7 mouse cellular contexts compared by ENCODE assay signal in the genomic region with DNA sequence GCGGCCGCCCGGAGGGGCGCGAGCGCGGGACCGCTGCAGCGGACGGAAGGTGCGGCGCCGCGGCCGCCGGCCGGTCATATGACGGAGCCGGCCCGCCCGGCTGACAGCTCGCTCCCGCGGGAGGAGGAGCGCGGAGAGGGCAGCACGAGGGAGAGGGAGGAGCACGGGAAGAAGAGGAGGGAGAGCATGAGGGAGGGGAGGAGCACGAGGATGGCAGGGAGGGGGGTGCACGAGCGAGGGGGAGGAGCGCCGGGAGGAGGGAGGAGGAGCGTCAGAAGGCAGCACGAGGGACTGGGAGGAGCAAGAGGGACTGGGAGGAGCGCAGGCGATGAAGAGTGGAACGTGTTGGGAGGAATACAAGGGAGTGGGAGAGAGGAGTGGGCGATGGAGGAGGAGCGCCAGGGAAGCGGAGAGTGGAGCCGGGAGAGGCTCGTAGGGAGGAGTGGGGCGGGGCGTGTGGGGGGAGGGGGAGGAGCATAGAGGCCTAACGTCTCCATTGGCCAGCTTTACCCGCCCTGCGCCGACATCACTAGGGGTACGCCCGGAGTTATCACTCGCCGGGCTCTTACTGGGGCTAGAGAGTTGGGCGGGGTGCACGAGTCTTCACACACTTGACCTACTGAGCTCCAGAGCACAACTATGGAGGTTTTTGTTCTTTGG. TPM values are rescaled to one million over a fixed set of nuclear protein-coding genes. Genes with fewer than 3 reads are reported as not detected.
DNase-seq lines count a peak whose midpoint lies in the region; ATAC-seq and TF ChIP-seq lines count a peak whose summit lies in the region.

Gene Fnip2, minus strand, starts transcription at position 94 of the 660 bp plus-strand sequence.

- peak; percentile 98 for ATAC-seq in embryonic facial prominence, embryonic 13.5 days (ENCODE audit: insufficient number of reproducible peaks, insufficient read depth, low FRiP score, low TSS enrichment, low read depth)
- peak; percentile 94 for ATAC-seq in limb, embryonic 12.5 days (ENCODE audit: insufficient number of reproducible peaks, insufficient read depth, low FRiP score, low TSS enrichment, low read depth)
- ATAC-seq in midbrain, embryonic 15.5 days (replicated peaks): peak; percentile 97

- H3K4me2 ChIP-seq in embryonic facial prominence, embryonic 13.5 days: peak within 1 kb of the TSS; percentile 91
- H3K4me2 ChIP-seq in limb, embryonic 12.5 days: peak within 1 kb of the TSS; percentile 76
- H3K4me2 ChIP-seq in midbrain, embryonic 15.5 days: peak within 1 kb of the TSS; percentile 70

- WGBS in embryonic facial prominence, embryonic 13.5 days: under 1% methylated on average over 55 of the region's 55 CpGs
- 1% methylated on average over 52 of the region's 55 CpGs for WGBS in kidney, adult 2 months
- WGBS in limb, embryonic 12.5 days: under 1% methylated on average over 53 of the region's 55 CpGs
- under 1% methylated on average over 53 of the region's 55 CpGs for WGBS in midbrain, embryonic 15.5 days
- 1% methylated on average over 52 of the region's 55 CpGs for WGBS in spleen, adult 2 months

- no peak for TF ChIP-seq POLR2A in kidney, adult 2 months (IDR thresholded peaks at IDR 0.05; ENCODE audit: low read depth, low read length)
- no peak for TF ChIP-seq POLR2A in spleen, adult 2 months (IDR thresholded peaks at IDR 0.05; ENCODE audit: low read depth, low read length)

- H3K27ac ChIP-seq in embryonic facial prominence, embryonic 13.5 days: peak within 1 kb of the TSS; percentile 71
- peak within 1 kb of the TSS; percentile 91 for H3K27ac ChIP-seq in kidney, adult 2 months (ENCODE audit: insufficient read depth, low read depth, low read length)
- peak within 1 kb of the TSS; percentile 74 for H3K27ac ChIP-seq in limb, embryonic 12.5 days
- peak within 1 kb of the TSS; percentile 87 for H3K27ac ChIP-seq in midbrain, embryonic 15.5 days
- peak within 1 kb of the TSS; percentile 73 for H3K27ac ChIP-seq in spleen, adult 2 months (ENCODE audit: insufficient read depth, low read length)

- H3K27me3 ChIP-seq in embryonic facial prominence, embryonic 13.5 days: no peaks in the 10 kb centered on the region
- no peaks in the 10 kb centered on the region for H3K27me3 ChIP-seq in kidney, adult 2 months (replicated peaks; ENCODE audit: control insufficient read depth, insufficient read depth, low read length)
- no peaks in the 10 kb centered on the region for H3K27me3 ChIP-seq in limb, embryonic 12.5 days
- H3K27me3 ChIP-seq in midbrain, embryonic 15.5 days (replicated peaks): no peaks in the 10 kb centered on the region
- H3K27me3 ChIP-seq in spleen, adult 2 months (ENCODE audit: control insufficient read depth, insufficient read depth, low read length): peaks cover 14% of the 10 kb centered on the region

- peak within 1 kb of the TSS; percentile 87 for H3K4me3 ChIP-seq in embryonic facial prominence, embryonic 13.5 days
- peak within 1 kb of the TSS; percentile 87 for H3K4me3 ChIP-seq in kidney, adult 2 months (ENCODE audit: insufficient read depth, low read depth, low read length)
- H3K4me3 ChIP-seq in limb, embryonic 12.5 days (replicated peaks): peak within 1 kb of the TSS; percentile 80
- peak within 1 kb of the TSS; percentile 73 for H3K4me3 ChIP-seq in midbrain, embryonic 15.5 days
- peak within 1 kb of the TSS; percentile 80 for H3K4me3 ChIP-seq in spleen, adult 2 months (ENCODE audit: extremely low read depth, insufficient read depth, insufficient read length)

- no peaks in the 10 kb centered on the region for H3K36me3 ChIP-seq in embryonic facial prominence, embryonic 13.5 days
- H3K36me3 ChIP-seq in kidney, adult 2 months (ENCODE audit: control insufficient read depth, insufficient read depth, low read length): no peaks in the 10 kb centered on the region; the same call in 1 of the 2 replicates
- no peaks in the 10 kb centered on the region for H3K36me3 ChIP-seq in limb, embryonic 12.5 days
- no peaks in the 10 kb centered on the region for H3K36me3 ChIP-seq in midbrain, embryonic 15.5 days (replicated peaks)
- H3K36me3 ChIP-seq in spleen, adult 2 months (ENCODE audit: control insufficient read depth, insufficient read depth, low read length): no peaks in the 10 kb centered on the region

- DNase-seq in adrenal gland, postnatal 36 days: peak; percentile 92 to 94
- DNase-seq in heart, adult 18-20 months: peak; percentile 92 to 97
- DNase-seq in kidney, adult 2 months: peak; percentile 96
- DNase-seq in spleen, adult 2 months (ENCODE audit: low read depth in 1 of 2, low spot score in 2 of 2): peak in 1 of 2 experiments; percentile 57

- H3K9me3 ChIP-seq in embryonic facial prominence, embryonic 13.5 days: no peaks in the 10 kb centered on the region
- no peaks in the 10 kb centered on the region for H3K9me3 ChIP-seq in limb, embryonic 12.5 days
- no peaks in the 10 kb centered on the region for H3K9me3 ChIP-seq in midbrain, embryonic 15.5 days

- peak within 1 kb of the TSS; percentile 85 for H3K9ac ChIP-seq in embryonic facial prominence, embryonic 13.5 days
- H3K9ac ChIP-seq in limb, embryonic 12.5 days (replicated peaks): peak within 1 kb of the TSS; percentile 80
- peak within 1 kb of the TSS; percentile 79 for H3K9ac ChIP-seq in midbrain, embryonic 15.5 days

- no peak for TF ChIP-seq CTCF in kidney, adult 2 months (conservative IDR thresholded peaks at IDR 0.05; ENCODE audit: insufficient read depth, insufficient read length, low read depth, low read length)
- TF ChIP-seq CTCF in spleen, adult 2 months (IDR thresholded peaks at IDR 0.05; ENCODE audit: extremely low read depth, insufficient read depth, insufficient read length, insufficient replicate concordance): no peak

- H3K4me1 ChIP-seq in embryonic facial prominence, embryonic 13.5 days: peaks cover 9% of the 10 kb centered on the region
- H3K4me1 ChIP-seq in kidney, adult 2 months (ENCODE audit: control insufficient read depth, insufficient read depth, low read length): no peaks in the 10 kb centered on the region; the same call in 1 of the 2 replicates
- H3K4me1 ChIP-seq in limb, embryonic 12.5 days (replicated peaks): peaks cover 7% of the 10 kb centered on the region
- H3K4me1 ChIP-seq in midbrain, embryonic 15.5 days: peaks cover 23% of the 10 kb centered on the region
- H3K4me1 ChIP-seq in spleen, adult 2 months (ENCODE audit: control insufficient read depth, insufficient read depth, insufficient read length): peaks cover 5% of the 10 kb centered on the region; the same call in 1 of the 2 replicates

RNA-seq across cellular contexts. Expression of gene Fnip2, which starts in this region (rescaled TPM):
- total RNA-seq in adrenal gland, postnatal 36 days (2021): 1 to 10 TPM; 8.2 to 8.6 TPM
- polyA plus RNA-seq in embryonic facial prominence, embryonic 13.5 days (2015; fragmentation: Nextera tagmentation; extraction: Ambion mirVana): 3.8 and 4.7 TPM in 2 replicates
- total RNA-seq in heart, adult 18-20 months (2021): 10 to 100 TPM; 24.7 to 24.8 TPM
- 18.9 and 20.0 TPM in 2 replicates for polyA plus RNA-seq in kidney, adult 2 months (2012; rRNA removed)
- polyA plus RNA-seq in limb, embryonic 12.5 days (2016; fragmentation: Nextera tagmentation; extraction: Ambion mirVana): 6.0 and 6.4 TPM in 2 replicates
- 10.0 and 10.4 TPM in 2 replicates for polyA plus RNA-seq in midbrain, embryonic 15.5 days (2015; fragmentation: Nextera tagmentation; extraction: Ambion mirVana)
- polyA plus RNA-seq in spleen, adult 2 months (2012; rRNA removed): 2.6 and 3.1 TPM in 2 replicates
